Mouse (Mus musculus): ENCODE results near the gene Serpinb6d.

Serpinb6d gene

GRCm38 (mm10) chr13:33661105-33661504 lies at the start of gene Serpinb6d:
Gene Serpinb6d (plus strand): TSS chr13:33661405.
- no peak for DNase-seq

- no peak for DNase-seq
Observed at GRCm38 (mm10) chr13:33622921-33623320, 38.3 kb upstream of the Serpinb6d start.

GRCm38 (mm10) chr13:33642540-33642939 lies 18.7 kb upstream of the Serpinb6d start:
- no peak for DNase-seq

- DNase-seq: no peak
Observed at GRCm38 (mm10) chr13:33662550-33662949, 1.3 kb downstream of the Serpinb6d start.

DNA sequence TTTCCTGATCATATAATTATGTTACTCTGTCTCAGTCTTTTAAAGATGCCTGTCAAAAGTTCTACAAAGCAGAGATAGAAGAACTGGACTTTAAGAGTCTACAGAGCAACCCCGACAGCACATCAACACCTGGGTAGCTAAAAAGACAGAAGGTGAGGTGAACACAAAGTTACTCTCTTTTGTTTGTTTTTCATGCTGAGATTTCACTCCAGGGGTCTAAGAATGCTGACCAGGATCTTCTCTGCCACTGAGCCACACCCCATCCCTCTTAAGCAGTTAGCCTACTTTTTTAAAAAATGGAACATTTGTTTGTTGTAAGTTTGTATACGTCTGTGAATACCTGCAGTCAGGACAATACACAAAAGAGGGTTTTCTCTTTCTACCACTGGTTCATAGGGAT lies 59.1 kb downstream of the Serpinb6d start:
- DNase-seq: no peak

All from right cerebral cortex, postnatal 25 days (tissue).